Mouse (Mus musculus) fat pad, adult 2 months (tissue): ENCODE results near the gene Fbxw21.

Experiments used
- DNase-seq: peaks from one replicate; pipeline ENCODE4 v3.0.0-alpha.2; 2011; ENCODE audit warnings: low read depth, low spot score; ENCODE audit errors: extremely low read depth

The Fbxw21 gene

GRCm38 (mm10) chr9:109113331-109113730 is 48.5 kb downstream of the Fbxw21 start:
- no peak for DNase-seq

- DNase-seq: no peak
Observed at GRCm38 (mm10) chr9:109111591-109111990, 50.2 kb downstream of the Fbxw21 start.

GRCm38 (mm10) chr9:109111101-109111500 is 50.7 kb downstream of the Fbxw21 start:
- DNase-seq: no peak

GRCm38 (mm10) chr9:109110240-109110639 is 51.6 kb downstream of the Fbxw21 start:
- DNase-seq: no peak

- DNase-seq: no peak
Observed at GRCm38 (mm10) chr9:109107341-109107740, 54.5 kb downstream of the Fbxw21 start.

GRCm38 (mm10) chr9:109105648-109106047 is 56.2 kb downstream of the Fbxw21 start:
- DNase-seq: no peak

GRCm38 (mm10) chr9:109105011-109105410 is 56.8 kb downstream of the Fbxw21 start:
- DNase-seq: no peak

GRCm38 (mm10) chr9:109104083-109104482 is 57.8 kb downstream of the Fbxw21 start:
- no peak for DNase-seq

GRCm38 (mm10) chr9:109103250-109103649 is 58.6 kb downstream of the Fbxw21 start:
- DNase-seq: no peak

- no peak for DNase-seq
Observed at GRCm38 (mm10) chr9:109102541-109102940, 59.3 kb downstream of the Fbxw21 start.

- DNase-seq: no peak
Observed at GRCm38 (mm10) chr9:109101933-109102445, 59.9 kb downstream of the Fbxw21 start.

- no peak for DNase-seq
Observed at GRCm38 (mm10) chr9:109100307-109100928, 61.4 kb downstream of the Fbxw21 start.

GRCm38 (mm10) chr9:109098969-109099368 is 62.9 kb downstream of the Fbxw21 start:
- DNase-seq: no peak

- DNase-seq: no peak
Observed at GRCm38 (mm10) chr9:109098366-109098765, 63.5 kb downstream of the Fbxw21 start.

- no peak for DNase-seq
Observed at GRCm38 (mm10) chr9:109097831-109098230, 64.0 kb downstream of the Fbxw21 start.

GRCm38 (mm10) chr9:109097291-109097690 is 64.5 kb downstream of the Fbxw21 start:
- DNase-seq: no peak

GRCm38 (mm10) chr9:109096856-109097255 is 65.0 kb downstream of the Fbxw21 start:
- DNase-seq: no peak

- DNase-seq: no peak
Observed at GRCm38 (mm10) chr9:109096251-109096661, 65.6 kb downstream of the Fbxw21 start.

GRCm38 (mm10) chr9:109095137-109095982 is 66.5 kb downstream of the Fbxw21 start, which contains the start of gene Plxnb1:
TSS of gene Plxnb1 (plus strand) at chr9:109095389.
- no peak for DNase-seq

- no peak for DNase-seq
Observed at GRCm38 (mm10) chr9:109094553-109095136, 67.2 kb downstream of the Fbxw21 start.

- DNase-seq: no peak
Observed at GRCm38 (mm10) chr9:109093786-109094552, 67.9 kb downstream of the Fbxw21 start.
